Mouse (Mus musculus) embryonic facial prominence, embryonic 15.5 days (tissue): ENCODE results near the gene Dnajc4. TPM values are rescaled to one million over a fixed set of nuclear protein-coding genes. Genes with fewer than 3 reads are reported as not detected.

Experiments used
- ATAC-seq: fragments of 200-750 bp; cut with Nextera tagmentation; 2 replicates; pipeline ENCODE4 v1.8.0; 2017; ENCODE audit warnings: low read depth, moderate TSS enrichment; ENCODE audit not compliant: insufficient number of reproducible peaks, low FRiP score, low TSS enrichment
- H3K27ac ChIP-seq: fragments of 300-500 bp; sonication (generic); replicated peaks from 2 replicates; pipeline ENCODE4 v1.5.1; 2015; ENCODE audit warnings: mild to moderate bottlenecking, inconsistent platforms
- H3K27me3 ChIP-seq: fragments of 300-500 bp; sonication (generic); 2 replicates; pipeline ENCODE4 v1.6.1; 2015; ENCODE audit warnings: inconsistent platforms
- H3K36me3 ChIP-seq: fragments of 300-500 bp; sonication (generic); 2 replicates; pipeline ENCODE4 v1.6.1; 2015; ENCODE audit warnings: mild to moderate bottlenecking, inconsistent platforms
- H3K4me1 ChIP-seq: fragments of 300-500 bp; sonication (generic); 2 replicates; pipeline ENCODE4 v1.6.1; 2015; ENCODE audit warnings: inconsistent platforms
- H3K4me2 ChIP-seq: fragments of 300-500 bp; sonication (generic); replicated peaks from 2 replicates; pipeline ENCODE4 v1.6.1; 2015; ENCODE audit warnings: mild to moderate bottlenecking, inconsistent platforms
- H3K4me3 ChIP-seq: fragments of 300-500 bp; sonication (generic); replicated peaks from 2 replicates; pipeline ENCODE4 v1.5.1; 2015; ENCODE audit warnings: mild to moderate bottlenecking, inconsistent platforms
- H3K9ac ChIP-seq: fragments of 300-500 bp; sonication (generic); 2 replicates; pipeline ENCODE4 v1.6.1; 2015; ENCODE audit warnings: inconsistent platforms
- H3K9me3 ChIP-seq: fragments of 300-500 bp; sonication (generic); replicated peaks from 2 replicates; pipeline ENCODE4 v1.6.1; 2016; ENCODE audit warnings: inconsistent platforms
- WGBS: fragments of 180-500 bp; shearing (Covaris S2); methylation state at CpG from one replicate; pipeline ENCODE4 v1.1.7; 2015; 5-methylcytosine and 5-hydroxymethylcytosine counted together
- polyA plus RNA-seq: library from polyadenylated mRNA; unstranded; fragments of >200 nt; fragmentation: Nextera tagmentation; extraction: Ambion mirVana; gene quantifications from 2 replicates; pipeline ENCODE4 v1.2.1, GENCODE M21; 2015

Gene Dnajc4
- polyA plus RNA-seq, 1 experiment from 2014 or later: 27.9 TPM

- Histone ChIP-seq H3K27me3 (no peaks in the 10 kb centered on the region), H3K4me3 (peak within 1 kb of the TSS; percentile 93), H3K9ac (peak within 1 kb of the TSS; percentile 91), H3K9me3 (no peaks in the 10 kb centered on the region), H3K27ac (peak within 1 kb of the TSS; percentile 97), H3K36me3 (0 out of 2 replicates have a peak, but pooled peaks cover 6% of the 10 kb centered on the region), H3K4me1 (peaks cover 25% of the 10 kb centered on the region), H3K4me2 (peak within 1 kb of the TSS; percentile 98)
- peak; percentile 81 for ATAC-seq
- under 1% methylated on average over 83 of the region's 83 CpGs for WGBS
Observed at GRCm38 (mm10) chr19:6941372-6942248, 50.8 kb downstream of the Dnajc4 start, which contains the start of gene Bad. Gene Bad, plus strand, starts transcription at chr19:6941861.

- Histone ChIP-seq H3K36me3 (0 out of 2 replicates have a peak, but pooled peaks cover 6% of the 10 kb centered on the region), H3K4me2 (peak overlapping the region; percentile 98), H3K4me1 (peaks cover 25% of the 10 kb centered on the region), H3K9ac (peak overlapping the region; percentile 91), H3K27ac (peak overlapping the region; percentile 97; the same call in 1 of the 2 replicates), H3K27me3 (peaks cover 7% of the 10 kb centered on the region), H3K9me3 (no peaks in the 10 kb centered on the region), H3K4me3 (peak overlapping the region; percentile 93)
- 19% methylated on average over 29 of the region's 29 CpGs for WGBS
- ATAC-seq: no peak
Observed at GRCm38 (mm10) chr19:6940396-6941351, 51.7 kb downstream of the Dnajc4 start.

- ATAC-seq: no peak
- Histone ChIP-seq H3K27ac (no peak overlapping the region), H3K4me2 (no peak overlapping the region), H3K27me3 (peaks cover 19% of the 10 kb centered on the region), H3K9me3 (no peaks in the 10 kb centered on the region), H3K4me1 (peaks cover 27% of the 10 kb centered on the region), H3K9ac (no peak overlapping the region), H3K36me3 (no peaks in the 10 kb centered on the region), H3K4me3 (no peak overlapping the region)
- 87% methylated on average over 20 of the region's 20 CpGs for WGBS
Observed at GRCm38 (mm10) chr19:6939106-6940002, 53.0 kb downstream of the Dnajc4 start.

Other genes starting within 250 kb of the Dnajc4 start
- 32.0 and 34.2 TPM in 2 replicates for gene Rps6ka4, start 151.9 kb downstream of the Dnajc4 start, polyA plus RNA-seq
- 0.80 and 1.8 TPM in 2 replicates for gene Ccdc88b, start 134.4 kb downstream of the Dnajc4 start, polyA plus RNA-seq
- gene Trmt112, start 82.9 kb downstream of the Dnajc4 start, polyA plus RNA-seq: 137 and 138 TPM in 2 replicates
- 321 and 330 TPM in 2 replicates for gene Prdx5, start 82.5 kb downstream of the Dnajc4 start, polyA plus RNA-seq
- gene Esrra, start 70.8 kb downstream of the Dnajc4 start, polyA plus RNA-seq: 15.2 and 16.1 TPM in 2 replicates
- gene Catsperz, start 67.2 kb downstream of the Dnajc4 start, polyA plus RNA-seq: 4.0 and 5.1 TPM in 2 replicates
- gene Kcnk4, start 58.1 kb downstream of the Dnajc4 start, polyA plus RNA-seq: 1.4 and 1.7 TPM in 2 replicates
- 90.3 and 97.9 TPM in 2 replicates for gene Bad, start 50.7 kb downstream of the Dnajc4 start, polyA plus RNA-seq
- 41.8 and 42.2 TPM in 2 replicates for gene Gpr137, start 50.1 kb downstream of the Dnajc4 start, polyA plus RNA-seq
- gene Ppp1r14b, start 17.6 kb downstream of the Dnajc4 start, polyA plus RNA-seq: 224 and 246 TPM in 2 replicates
- gene Plcb3, start 16.1 kb downstream of the Dnajc4 start, polyA plus RNA-seq: 48.2 and 49.1 TPM in 2 replicates
- 112 and 119 TPM in 2 replicates for gene Fkbp2, start 12.1 kb downstream of the Dnajc4 start, polyA plus RNA-seq
- 51.5 and 53.2 TPM in 2 replicates for gene Vegfb, start 4.9 kb downstream of the Dnajc4 start, polyA plus RNA-seq
- gene Nudt22, start 3.5 kb upstream of the Dnajc4 start, polyA plus RNA-seq: 22.2 and 24.1 TPM in 2 replicates
- 12.5 and 12.7 TPM in 2 replicates for gene Trpt1, start 3.6 kb upstream of the Dnajc4 start, polyA plus RNA-seq
- 12.4 and 14.2 TPM in 2 replicates for gene Fermt3, start 26.9 kb upstream of the Dnajc4 start, polyA plus RNA-seq
- gene Stip1, start 47.4 kb upstream of the Dnajc4 start, polyA plus RNA-seq: 228 and 244 TPM in 2 replicates
- 22.1 and 26.6 TPM in 2 replicates for gene Macrod1, start 64.2 kb upstream of the Dnajc4 start, polyA plus RNA-seq
- 13.5 and 19.2 TPM in 2 replicates for gene Flrt1, start 113.2 kb upstream of the Dnajc4 start, polyA plus RNA-seq
- gene Otub1, start 213.7 kb upstream of the Dnajc4 start, polyA plus RNA-seq: 206 and 214 TPM in 2 replicates
- 822 and 870 TPM in 2 replicates for gene Cox8a, start 225.0 kb upstream of the Dnajc4 start, polyA plus RNA-seq
- gene Naa40, start 248.6 kb upstream of the Dnajc4 start, polyA plus RNA-seq: 49.8 and 55.4 TPM in 2 replicates